Mouse (Mus musculus) liver, embryonic 13.5 days (tissue): Measurements from ENCODE around the gene Ccm2l. TPM values are rescaled to one million over a fixed set of nuclear protein-coding genes. Genes with fewer than 3 reads are reported as not detected.
A peak's percentile ranks its signal among the peaks of the same experiment; 100 is the strongest.

Experiments
- ATAC-seq: fragments of 200-750 bp; cut with Nextera tagmentation; 2 replicates; pipeline ENCODE4 v1.8.0; 2017; ENCODE audit warnings: low read depth, mild to moderate bottlenecking, moderate number of reproducible peaks, moderate library complexity
- DNase-seq: peaks from one replicate; pipeline ENCODE4 v3.0.0; 2022
- H3K27ac ChIP-seq: fragments of 300-500 bp; sonication (generic); 2 replicates; pipeline ENCODE4 v1.5.1; 2015; ENCODE audit warnings: moderate library complexity, mild to moderate bottlenecking, inconsistent platforms
- H3K27me3 ChIP-seq: fragments of 300-500 bp; sonication (generic); 2 replicates; pipeline ENCODE4 v1.6.1; 2015; ENCODE audit warnings: mild to moderate bottlenecking, inconsistent platforms
- H3K36me3 ChIP-seq: fragments of 300-500 bp; sonication (generic); 2 replicates; pipeline ENCODE4 v1.6.1; 2015; ENCODE audit warnings: mild to moderate bottlenecking, inconsistent platforms
- H3K4me1 ChIP-seq: fragments of 300-500 bp; sonication (generic); replicated peaks from 2 replicates; pipeline ENCODE4 v1.6.1; 2015; ENCODE audit warnings: inconsistent platforms
- H3K4me2 ChIP-seq: fragments of 300-500 bp; sonication (generic); 2 replicates; pipeline ENCODE4 v1.6.1; 2015; ENCODE audit warnings: inconsistent platforms, mild to moderate bottlenecking, moderate library complexity
- H3K4me3 ChIP-seq: fragments of 300-500 bp; sonication (generic); replicated peaks from 2 replicates; pipeline ENCODE4 v1.5.1; 2015; ENCODE audit warnings: mild to moderate bottlenecking, inconsistent platforms
- H3K9ac ChIP-seq: fragments of 300-500 bp; sonication (generic); 2 replicates; pipeline ENCODE4 v1.6.1; 2015; ENCODE audit warnings: mild to moderate bottlenecking, inconsistent platforms
- H3K9me3 ChIP-seq: fragments of 300-500 bp; sonication (generic); replicated peaks from 2 replicates; pipeline ENCODE4 v1.6.1; 2016; ENCODE audit warnings: inconsistent platforms
- WGBS: fragments of 180-500 bp; shearing (Covaris S2); methylation state at CpG from one replicate; pipeline ENCODE4 v1.1.7; 2015; ENCODE audit not compliant: insufficient replicate concordance; 5-methylcytosine and 5-hydroxymethylcytosine counted together
- polyA plus RNA-seq: library from polyadenylated mRNA; unstranded; fragments of >200 nt; fragmentation: Nextera tagmentation; extraction: Ambion mirVana; gene quantifications from 2 replicates; pipeline ENCODE4 v1.2.1, GENCODE M21; 2015

Ccm2l gene
- 0.83 and 0.92 TPM in 2 replicates for polyA plus RNA-seq

- no peak within 1 kb of the TSS; the same call in none of the 2 replicates for H3K9ac ChIP-seq
- peak within 1 kb of the TSS; percentile 21 for H3K4me2 ChIP-seq
- DNase-seq (no peak), ATAC-seq (no peak)
- H3K4me1 ChIP-seq, result peaks cover 5% of the 10 kb centered on the region; the same call in 1 of the 2 replicates
- no peaks in the 10 kb centered on the region for H3K36me3 ChIP-seq
- H3K4me3 ChIP-seq, result 0 out of 2 replicates have a peak within 1 kb of the TSS, but pooled peaks have one; percentile 6
- no peak within 1 kb of the TSS for H3K27ac ChIP-seq
- H3K27me3 ChIP-seq, result peaks cover 9% of the 10 kb centered on the region
- WGBS, result 18% methylated on average over 12 of the region's 12 CpGs
- no peaks in the 10 kb centered on the region for H3K9me3 ChIP-seq
These were observed at the start of gene Ccm2l for GRCm38 (mm10) chr2:153065747-153066508. Gene Ccm2l, plus strand, starts transcription at chr2:153065955.

- H3K4me1 ChIP-seq, result peaks cover 12% of the 10 kb centered on the region
- H3K27ac ChIP-seq, result no peak overlapping the region
- H3K4me3 ChIP-seq, result no peak overlapping the region
- no peak for ATAC-seq
- peaks cover 18% of the 10 kb centered on the region for H3K27me3 ChIP-seq
- peaks cover 20% of the 10 kb centered on the region for H3K36me3 ChIP-seq
- no peak overlapping the region for H3K9ac ChIP-seq
- H3K9me3 ChIP-seq, result no peaks in the 10 kb centered on the region
- no peak for DNase-seq
- 31% methylated on average over 5 of the region's 5 CpGs for WGBS
- no peak overlapping the region for H3K4me2 ChIP-seq
These were observed 49.0 kb upstream of the Ccm2l start for GRCm38 (mm10) chr2:153016786-153017185.

DNA sequence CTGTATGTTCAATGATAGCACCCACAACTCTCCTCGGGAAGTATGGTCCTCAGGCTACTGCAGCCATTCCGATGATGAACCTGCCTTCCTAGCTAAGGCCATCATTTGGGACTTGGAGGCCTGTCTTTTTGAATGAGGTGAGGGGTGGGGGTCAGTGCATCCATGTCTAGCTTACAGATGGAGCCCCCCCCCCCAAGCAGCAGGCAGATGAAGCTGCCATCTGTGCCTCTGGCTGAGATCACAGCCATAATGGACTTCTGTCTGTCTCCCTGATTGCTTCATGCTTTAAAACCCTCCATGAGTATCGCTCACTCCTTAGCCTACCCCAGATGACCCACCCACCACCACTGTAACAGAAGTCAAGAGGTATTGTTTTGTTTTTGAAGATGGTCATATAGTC, 46.4 kb upstream of the Ccm2l start:
- Histone ChIP-seq H3K4me1 (peaks cover 4% of the 10 kb centered on the region), H3K4me3 (no peak overlapping the region), H3K9ac (no peak overlapping the region), H3K9me3 (no peaks in the 10 kb centered on the region), H3K36me3 (no peaks in the 10 kb centered on the region), H3K4me2 (no peak overlapping the region), H3K27me3 (peaks cover 18% of the 10 kb centered on the region), H3K27ac (no peak overlapping the region)
- 69% methylated on average over 3 of the region's 3 CpGs for WGBS
- ATAC-seq, result no peak
- no peak for DNase-seq

DNA sequence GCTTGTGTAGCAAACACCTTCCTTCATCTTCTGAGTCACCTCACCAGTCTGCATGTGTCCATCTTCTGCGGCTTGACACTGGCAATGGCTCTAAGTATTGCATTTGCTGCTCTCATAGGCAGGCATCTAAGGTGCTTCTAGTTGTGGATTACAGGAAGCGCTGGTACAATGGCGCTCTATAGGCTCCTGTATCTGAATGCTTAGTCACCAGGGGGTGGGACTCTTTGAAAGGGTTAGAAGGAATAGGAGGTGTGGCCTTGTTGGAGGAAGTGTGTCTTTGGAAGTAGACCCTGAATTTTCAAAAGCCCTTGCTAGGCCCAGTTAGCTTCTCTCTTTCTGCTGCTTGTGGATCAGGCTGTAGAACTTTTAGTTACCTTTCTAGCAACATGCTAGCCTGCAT, 44.6 kb upstream of the Ccm2l start:
- DNase-seq, result no peak
- no peaks in the 10 kb centered on the region for H3K4me1 ChIP-seq
- H3K4me2 ChIP-seq, result no peak overlapping the region
- ATAC-seq, result no peak
- H3K27ac ChIP-seq, result no peak overlapping the region
- H3K27me3 ChIP-seq, result peaks cover 18% of the 10 kb centered on the region
- H3K9ac ChIP-seq, result no peak overlapping the region
- no peaks in the 10 kb centered on the region for H3K9me3 ChIP-seq
- H3K4me3 ChIP-seq, result no peak overlapping the region
- H3K36me3 ChIP-seq, result no peaks in the 10 kb centered on the region
- 50% methylated on average over 3 of the region's 3 CpGs for WGBS

DNA sequence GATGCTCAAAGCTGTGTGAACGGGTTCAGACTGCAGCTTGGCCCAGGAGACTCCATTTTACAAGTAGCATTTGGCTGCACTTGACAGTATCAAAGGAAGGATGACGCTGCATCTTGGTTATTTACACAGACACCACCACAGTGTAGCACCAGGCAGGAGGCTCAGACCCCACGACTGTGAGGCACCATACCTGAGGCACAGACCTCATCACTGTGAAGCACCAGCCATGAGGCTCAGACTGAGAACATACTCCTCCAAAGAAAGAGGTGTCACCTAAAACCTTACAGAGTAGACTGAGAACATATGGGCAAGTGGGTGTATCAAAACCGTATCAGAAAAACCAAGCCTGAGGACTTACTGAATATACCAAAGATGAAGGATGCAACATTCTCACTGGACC, 42.9 kb upstream of the Ccm2l start:
- 39% methylated on average over 4 of the region's 4 CpGs for WGBS
- no peak for DNase-seq

DNA sequence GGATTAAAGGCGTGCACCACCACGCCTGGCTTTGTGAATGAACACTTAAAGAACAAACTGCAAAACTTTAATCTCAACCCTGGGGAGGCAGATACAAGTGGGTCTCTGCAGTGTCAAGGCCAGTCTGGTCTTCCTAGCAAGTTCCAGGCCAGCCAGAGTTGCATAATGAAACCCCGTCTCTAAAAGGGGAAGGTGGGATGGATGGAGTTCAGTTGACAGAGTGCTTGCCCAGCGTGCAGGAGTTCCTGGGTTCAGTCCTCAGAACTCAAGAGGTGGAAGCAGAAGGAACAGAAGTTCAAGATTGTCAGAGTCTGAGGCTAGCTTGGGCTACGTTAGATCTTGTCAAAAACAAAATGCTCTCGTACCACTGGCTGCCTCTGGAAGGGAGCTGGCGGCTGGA, 39.7 kb upstream of the Ccm2l start:
- Histone ChIP-seq H3K4me2 (no peak overlapping the region), H3K4me1 (no peaks in the 10 kb centered on the region), H3K4me3 (no peak overlapping the region), H3K27ac (no peak overlapping the region), H3K9ac (no peak overlapping the region), H3K9me3 (no peaks in the 10 kb centered on the region), H3K27me3 (peaks cover 39% of the 10 kb centered on the region), H3K36me3 (no peaks in the 10 kb centered on the region)
- DNase-seq, result no peak
- ATAC-seq, result no peak
- 45% methylated on average over 7 of the region's 7 CpGs for WGBS

More for the DNA sequence above, 42.9 kb upstream of the Ccm2l start:
- H3K4me3 ChIP-seq, result no peak overlapping the region
- H3K4me1 ChIP-seq, result no peaks in the 10 kb centered on the region
- no peak overlapping the region for H3K4me2 ChIP-seq
- ATAC-seq, result no peak
- H3K36me3 ChIP-seq, result no peaks in the 10 kb centered on the region
- peaks cover 20% of the 10 kb centered on the region for H3K27me3 ChIP-seq
- H3K9me3 ChIP-seq, result no peaks in the 10 kb centered on the region
- no peak overlapping the region for H3K9ac ChIP-seq
- H3K27ac ChIP-seq, result no peak overlapping the region

DNA sequence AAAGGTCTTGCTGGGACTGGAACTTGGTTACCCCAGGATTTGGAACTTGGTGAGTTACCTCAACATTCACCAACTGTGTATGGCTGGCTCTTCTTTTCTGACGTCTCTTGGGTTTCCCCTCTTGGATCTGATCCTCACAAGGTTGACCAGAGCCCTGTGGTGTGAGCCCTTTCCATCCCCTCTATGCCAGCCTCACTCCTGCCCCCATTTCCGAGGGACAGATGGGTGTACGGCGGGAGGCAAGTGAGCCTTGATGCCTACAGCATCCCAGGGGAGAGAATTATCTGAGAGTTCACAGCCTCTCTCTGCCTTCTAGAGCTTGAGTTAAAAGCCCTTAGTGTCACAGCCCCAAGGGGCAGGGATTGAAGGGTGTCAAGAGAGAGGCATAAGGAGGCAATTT, 38.3 kb upstream of the Ccm2l start:
- H3K27me3 ChIP-seq, result peaks cover 54% of the 10 kb centered on the region
- WGBS, result 47% methylated on average over 4 of the region's 4 CpGs
- no peak for ATAC-seq

DNA sequence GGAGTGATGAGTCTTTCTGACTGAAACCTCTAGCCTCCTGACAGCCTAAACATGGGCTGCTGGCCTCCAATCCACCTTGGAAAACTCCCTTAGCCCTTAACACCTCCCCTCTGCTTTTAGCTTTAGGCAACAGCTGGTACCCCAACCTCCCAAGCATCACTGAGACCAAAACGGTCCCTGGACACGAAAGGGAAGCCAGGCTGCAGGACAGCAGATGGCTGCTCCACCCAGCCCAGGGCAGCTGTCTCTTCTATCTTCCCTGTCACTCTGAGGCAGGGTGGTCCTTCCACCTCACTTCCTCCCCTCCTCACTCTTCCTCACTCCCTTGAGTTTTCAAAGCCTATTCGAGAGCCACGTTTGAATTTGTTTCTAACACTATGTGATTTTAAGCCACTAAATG, 35.3 kb upstream of the Ccm2l start:
- ATAC-seq, result no peak
- Histone ChIP-seq H3K4me1 (peaks cover 9% of the 10 kb centered on the region), H3K9ac (no peak overlapping the region), H3K4me2 (no peak overlapping the region), H3K27me3 (peaks cover 80% of the 10 kb centered on the region), H3K36me3 (no peaks in the 10 kb centered on the region), H3K27ac (no peak overlapping the region), H3K4me3 (no peak overlapping the region), H3K9me3 (no peaks in the 10 kb centered on the region)
- DNase-seq, result no peak
- 22% methylated on average over 4 of the region's 4 CpGs for WGBS

More for the DNA sequence above, 38.3 kb upstream of the Ccm2l start:
- Histone ChIP-seq H3K9ac (no peak overlapping the region), H3K9me3 (no peaks in the 10 kb centered on the region), H3K4me1 (peaks cover 8% of the 10 kb centered on the region), H3K36me3 (no peaks in the 10 kb centered on the region), H3K4me2 (no peak overlapping the region), H3K4me3 (no peak overlapping the region), H3K27ac (no peak overlapping the region)
- no peak for DNase-seq

DNA sequence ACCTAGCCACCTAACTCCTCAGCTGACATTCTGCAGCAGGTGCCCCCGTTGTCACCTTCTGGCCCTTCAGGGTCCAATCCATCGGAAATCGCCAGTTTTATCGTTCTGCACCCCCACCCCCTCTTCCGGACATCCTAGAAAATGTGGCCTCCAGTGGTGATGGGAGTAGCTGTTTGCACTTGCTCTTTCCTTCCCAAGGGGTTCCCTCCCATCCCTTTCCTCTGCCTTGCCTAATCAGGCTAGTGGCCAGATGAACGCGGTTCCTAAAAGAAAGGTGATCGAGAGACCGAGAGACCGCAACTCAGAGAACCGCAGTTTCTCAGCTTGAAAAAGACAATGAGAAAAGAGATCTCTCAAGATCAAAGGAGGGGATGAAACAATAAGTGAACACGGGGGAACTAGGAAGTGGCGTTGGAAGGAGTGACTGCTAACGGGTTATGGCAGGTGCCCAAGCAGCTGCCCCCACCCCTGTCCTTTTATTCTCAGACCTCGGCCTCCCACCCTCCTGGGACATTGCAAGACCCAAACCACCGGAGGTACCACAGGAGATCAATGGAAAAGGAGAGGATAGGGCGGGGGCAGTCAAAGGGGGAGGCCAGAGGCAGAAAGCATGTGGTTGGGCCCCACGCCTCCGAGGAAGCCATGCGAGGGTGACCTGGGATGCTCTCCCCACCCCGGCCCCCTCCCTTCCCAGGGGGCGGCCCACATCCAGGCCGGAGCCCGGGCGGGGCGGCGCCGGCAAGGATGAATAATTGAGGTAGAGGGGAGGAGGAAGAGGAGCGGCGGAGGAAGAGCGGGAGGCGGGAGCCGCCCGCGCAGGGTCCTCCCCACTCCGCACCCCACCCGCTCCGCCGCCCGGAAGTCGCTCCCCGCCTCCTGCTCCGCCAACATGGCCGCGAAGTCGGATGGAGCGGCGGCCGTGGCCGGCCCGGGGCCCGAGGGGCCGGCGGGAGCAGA, 34.4 kb upstream of the Ccm2l start, which contains the start of gene Xkr7:
TSS of gene Xkr7 (plus strand) at position 727 of the 957 bp plus-strand sequence.
- H3K27me3 ChIP-seq, result peaks cover 83% of the 10 kb centered on the region
- 5% methylated on average over 38 of the region's 54 CpGs for WGBS
- ATAC-seq (no peak), DNase-seq (no peak)
- no peak within 1 kb of the TSS for H3K27ac ChIP-seq
- no peak within 1 kb of the TSS for H3K9ac ChIP-seq
- H3K4me3 ChIP-seq, result peak within 1 kb of the TSS; percentile 48
- no peaks in the 10 kb centered on the region for H3K36me3 ChIP-seq
- H3K4me2 ChIP-seq, result peak within 1 kb of the TSS; percentile 65
- no peaks in the 10 kb centered on the region for H3K9me3 ChIP-seq
- peaks cover 9% of the 10 kb centered on the region for H3K4me1 ChIP-seq

DNA sequence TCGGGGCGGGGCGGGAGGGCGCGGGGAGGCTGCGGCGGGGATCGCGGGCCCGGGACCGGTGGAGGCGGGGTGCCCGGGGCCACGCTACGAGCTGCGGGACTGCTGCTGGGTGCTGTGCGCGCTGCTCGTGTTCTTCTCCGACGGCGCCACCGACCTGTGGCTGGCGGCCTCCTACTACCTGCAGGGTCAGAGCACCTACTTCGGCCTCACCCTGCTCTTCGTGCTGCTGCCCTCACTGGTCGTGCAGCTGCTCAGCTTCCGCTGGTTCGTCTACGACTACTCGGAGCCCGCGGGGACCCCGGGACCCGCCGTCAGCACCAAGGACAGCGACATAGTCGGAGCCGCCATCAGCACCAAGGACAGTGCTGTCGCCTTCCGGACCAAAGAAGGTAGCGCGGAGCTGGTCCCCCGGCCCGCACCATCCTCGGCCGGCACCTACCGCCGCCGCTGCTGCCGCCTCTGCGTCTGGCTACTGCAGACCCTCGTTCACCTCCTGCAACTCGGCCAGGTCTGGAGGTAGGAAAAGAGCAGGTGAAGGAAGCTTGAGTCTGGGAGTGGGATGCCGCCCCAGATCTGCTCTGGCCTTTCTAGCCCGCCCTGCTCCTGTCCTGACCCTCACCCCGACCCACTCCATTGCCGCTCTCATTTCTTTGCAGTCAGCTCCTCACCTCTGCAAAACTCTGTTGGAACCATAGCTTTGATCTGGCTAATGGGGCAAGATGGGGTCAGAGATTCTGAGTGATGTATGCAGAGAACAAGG, 33.5 kb upstream of the Ccm2l start:
- ATAC-seq, result peak; percentile 60; the same call in 1 of the 2 replicates
- H3K27me3 ChIP-seq, result peaks cover 75% of the 10 kb centered on the region
- no peak overlapping the region for H3K27ac ChIP-seq
- H3K4me2 ChIP-seq, result peak overlapping the region; percentile 65
- no peaks in the 10 kb centered on the region for H3K36me3 ChIP-seq
- no peaks in the 10 kb centered on the region for H3K9me3 ChIP-seq
- H3K4me3 ChIP-seq, result peak overlapping the region; percentile 48
- peaks cover 9% of the 10 kb centered on the region for H3K4me1 ChIP-seq
- peak; percentile 61 for DNase-seq
- WGBS, result 3% methylated on average over 56 of the region's 58 CpGs
- H3K9ac ChIP-seq, result no peak overlapping the region

DNA sequence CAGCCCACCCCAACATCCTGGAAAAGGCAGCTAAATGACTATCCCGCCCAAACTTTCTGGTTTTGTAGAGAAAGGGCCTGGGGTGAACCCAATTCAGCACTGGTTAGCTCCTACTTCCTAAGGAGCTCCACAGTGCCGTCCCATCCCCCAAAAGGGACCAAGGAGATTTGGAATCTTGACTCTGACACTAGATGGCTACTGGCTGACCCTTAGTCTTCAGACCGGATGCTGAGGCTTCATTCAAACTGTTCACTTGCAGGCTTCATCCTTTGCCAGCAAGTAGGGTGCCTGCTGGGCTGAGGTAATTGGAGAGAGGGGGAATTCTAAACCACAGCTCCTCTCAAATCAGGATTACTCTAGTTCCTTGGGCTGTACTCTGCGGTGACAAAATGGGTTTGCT, 32.8 kb upstream of the Ccm2l start:
- Histone ChIP-seq H3K4me3 (no peak overlapping the region), H3K9ac (no peak overlapping the region), H3K9me3 (no peaks in the 10 kb centered on the region), H3K4me2 (no peak overlapping the region), H3K27ac (no peak overlapping the region), H3K4me1 (peaks cover 9% of the 10 kb centered on the region), H3K27me3 (peaks cover 73% of the 10 kb centered on the region), H3K36me3 (no peaks in the 10 kb centered on the region)
- no peak for ATAC-seq
- WGBS, result 16% methylated on average over 4 of the region's 4 CpGs
- no peak for DNase-seq
